Mouse (Mus musculus) thymus, adult 2 months (tissue): Measurements from ENCODE around the gene Cyp2b10. TPM values are rescaled to one million over a fixed set of nuclear protein-coding genes. Genes with fewer than 3 reads are reported as not detected.
"Not testable (repeated sequence)": the region's sequence is repeated elsewhere in the genome, so short reads cannot be mapped to it uniquely, and the experiment has no call there.

ENCODE experiments used
- DNase-seq: peaks from one replicate; pipeline ENCODE4 v3.0.0; 2021
- H3K27ac ChIP-seq: fragments of 200-500 bp; 2 replicates; pipeline ENCODE4 v1.5.1; 2012; ENCODE audit warnings: low read length, control low read depth; ENCODE audit not compliant: control insufficient read depth, insufficient read depth
- H3K27me3 ChIP-seq: fragments of 200-500 bp; 2 replicates; pipeline ENCODE4 v1.6.1; 2012; ENCODE audit warnings: mild to moderate bottlenecking, low read length, moderate library complexity, mixed read lengths; ENCODE audit not compliant: control insufficient read depth, insufficient read depth
- H3K36me3 ChIP-seq: fragments of 200-500 bp; 2 replicates; pipeline ENCODE4 v1.6.1; 2012; ENCODE audit warnings: mild to moderate bottlenecking, low read length, moderate library complexity; ENCODE audit not compliant: control insufficient read depth, insufficient read depth
- H3K4me1 ChIP-seq: fragments of 200-500 bp; replicated peaks from 2 replicates; pipeline ENCODE4 v1.6.1; 2012; ENCODE audit warnings: low read length; ENCODE audit not compliant: control insufficient read depth, insufficient read depth
- H3K4me3 ChIP-seq: fragments of 200-500 bp; 2 replicates; pipeline ENCODE4 v1.5.1; 2012; ENCODE audit warnings: mild to moderate bottlenecking, low read length, control low read depth, moderate library complexity; ENCODE audit not compliant: control insufficient read depth, insufficient read depth
- CTCF ChIP-seq: fragments of 200-500 bp; IDR thresholded peaks from 2 replicates; pipeline ENCODE4 v1.5.1; 2012; ENCODE audit warnings: mild to moderate bottlenecking, control low read depth, low read length, moderate library complexity, borderline replicate concordance; ENCODE audit not compliant: control insufficient read depth, poor library complexity, insufficient read depth; ENCODE audit errors: extremely low read depth
- POLR2A ChIP-seq: fragments of 200-500 bp; IDR thresholded peaks from 2 replicates; pipeline ENCODE4 v1.6.1; 2012; ENCODE audit warnings: mild to moderate bottlenecking, low read length, control low read depth, moderate library complexity; ENCODE audit not compliant: control insufficient read depth, poor library complexity, insufficient read depth; ENCODE audit errors: extremely low read depth
- WGBS: fragments of 180-500 bp; shearing (Covaris S2); methylation state at CpG from one replicate; pipeline ENCODE4 v1.1.7; 2018; 5-methylcytosine and 5-hydroxymethylcytosine counted together
- polyA plus RNA-seq: library from polyadenylated mRNA; depleted of rRNA; stranded (reverse); fragments of >200 nt; gene quantifications from 2 replicates; pipeline ENCODE4 v1.2.3, GENCODE M21; 2012; rRNA removed

Gene Cyp2b10
- polyA plus RNA-seq, 1 experiment = 0.23 TPM

DNA sequence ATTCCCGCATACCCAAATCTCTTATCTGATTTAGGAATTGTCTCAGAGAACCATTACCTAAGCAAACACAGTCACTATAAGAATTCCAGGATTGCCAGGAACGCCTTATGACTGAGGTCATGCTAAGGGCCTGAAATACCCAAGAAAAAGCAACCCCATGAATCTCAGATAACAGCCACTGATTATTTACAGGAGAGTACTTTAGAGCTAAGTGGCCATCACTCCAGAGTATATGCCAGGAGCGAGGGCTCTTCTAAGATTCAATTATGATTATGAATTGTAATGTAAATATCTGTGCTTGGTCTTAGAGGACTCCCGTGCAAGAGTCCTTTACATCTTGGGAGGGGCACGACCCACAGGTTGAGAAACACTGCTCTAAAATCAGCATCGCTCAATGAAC is 10.0 kb downstream of the Cyp2b10 start:
- 80% methylated on average over 6 of the region's 6 CpGs for WGBS

DNA sequence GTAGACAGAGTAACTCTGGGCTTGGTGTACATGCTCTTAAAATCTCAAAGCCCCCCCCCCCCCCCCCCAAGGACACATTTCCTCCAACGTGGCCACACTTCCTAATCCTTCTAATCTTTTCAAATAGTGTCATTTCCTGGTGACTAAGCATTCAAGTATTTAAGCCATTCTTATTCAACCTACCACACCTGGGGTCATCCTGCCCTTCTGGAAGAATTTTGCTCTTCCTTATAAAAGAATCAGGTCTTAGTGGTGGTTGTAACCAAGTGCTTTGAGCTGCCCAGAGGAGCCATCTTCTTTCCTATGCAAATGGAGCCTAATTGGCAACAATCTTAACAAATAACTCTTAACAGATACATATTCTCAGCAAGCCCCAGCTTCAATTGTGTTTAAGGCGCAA is 12.6 kb downstream of the Cyp2b10 start:
- no peak for TF ChIP-seq POLR2A
- TF ChIP-seq CTCF = no peak
- DNase-seq = no peak
- no peaks in the 10 kb centered on the region for H3K36me3 ChIP-seq
- no peaks in the 10 kb centered on the region for H3K27me3 ChIP-seq
- no peaks in the 10 kb centered on the region for H3K4me1 ChIP-seq
- 67% methylated on average over 2 of the region's 2 CpGs for WGBS
- no peak overlapping the region for H3K4me3 ChIP-seq
- H3K27ac ChIP-seq = no peak overlapping the region

More for the DNA sequence above, 10.0 kb downstream of the Cyp2b10 start:
- no peaks in the 10 kb centered on the region for H3K36me3 ChIP-seq
- TF ChIP-seq POLR2A = no peak
- TF ChIP-seq CTCF = no peak
- H3K4me3 ChIP-seq = no peak overlapping the region
- no peak for DNase-seq
- no peak overlapping the region for H3K27ac ChIP-seq
- H3K4me1 ChIP-seq = no peaks in the 10 kb centered on the region
- H3K27me3 ChIP-seq = no peaks in the 10 kb centered on the region

DNA sequence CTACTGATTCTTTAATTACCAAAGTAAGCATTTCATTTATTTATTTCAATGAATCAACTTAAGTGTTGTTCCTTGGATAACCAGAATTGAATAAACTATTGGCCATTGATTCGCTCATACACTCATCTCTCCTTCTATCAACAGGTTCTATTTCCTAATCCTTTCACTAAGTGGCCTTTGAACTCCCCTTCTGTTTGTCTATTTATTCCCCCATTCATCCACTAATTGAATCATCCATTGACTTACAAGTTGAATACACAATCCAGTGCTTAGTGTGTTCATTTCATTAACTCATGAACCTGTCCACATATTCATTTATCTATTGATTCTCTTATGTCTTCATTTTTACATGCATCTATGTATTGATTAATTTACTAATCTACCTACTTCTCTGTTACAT is 18.7 kb downstream of the Cyp2b10 start:
- Histone ChIP-seq H3K27ac (no peak overlapping the region), H3K4me1 (no peaks in the 10 kb centered on the region), H3K27me3 (no peaks in the 10 kb centered on the region), H3K4me3 (no peak overlapping the region), H3K36me3 (no peaks in the 10 kb centered on the region)
- TF ChIP-seq POLR2A (no peak), CTCF (no peak)
- no peak for DNase-seq
- 85% methylated on average over 1 of the region's 1 CpGs for WGBS

DNA sequence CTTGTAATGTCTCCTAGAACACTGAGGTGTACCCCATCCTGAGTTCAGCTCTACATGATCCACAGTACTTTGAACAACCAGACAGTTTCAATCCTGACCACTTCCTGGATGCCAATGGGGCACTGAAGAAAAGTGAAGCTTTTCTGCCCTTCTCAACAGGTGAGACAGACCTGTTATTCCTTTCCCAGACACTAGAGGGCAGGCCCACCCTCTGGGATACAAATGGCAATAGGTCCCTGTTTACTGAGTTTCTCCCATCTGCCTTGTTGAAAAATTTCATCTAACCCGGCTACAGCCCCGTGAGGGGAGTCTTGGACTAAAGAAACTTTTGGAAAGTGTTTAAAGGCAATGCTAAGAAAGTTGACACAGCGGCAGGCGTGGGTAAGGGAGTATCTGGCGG is 19.9 kb downstream of the Cyp2b10 start:
- not testable (repeated sequence) for H3K27ac ChIP-seq, H3K4me3 ChIP-seq, H3K4me1 ChIP-seq, H3K27me3 ChIP-seq, H3K36me3 ChIP-seq
- WGBS = 61% methylated on average over 5 of the region's 5 CpGs
- DNase-seq = peak; percentile 2

DNA sequence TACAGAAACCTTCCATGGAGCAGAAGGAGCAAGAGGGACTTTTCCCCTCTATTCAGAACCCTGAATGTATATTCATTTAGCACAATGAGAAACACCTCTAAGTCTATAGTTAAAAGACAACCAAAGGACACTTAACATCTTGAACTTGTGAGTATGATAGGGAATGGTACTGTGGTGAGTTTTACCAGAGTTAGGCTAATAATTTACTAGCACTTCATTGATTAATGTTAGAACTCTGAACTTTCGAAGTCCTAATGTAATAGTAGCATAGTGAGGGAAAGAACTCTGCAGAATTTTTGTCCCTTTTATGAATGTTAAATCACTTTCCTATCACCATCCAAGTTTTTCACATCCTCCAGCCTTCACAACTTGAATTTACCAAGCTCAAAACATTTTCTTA is 22.0 kb downstream of the Cyp2b10 start:
- no peak for TF ChIP-seq POLR2A
- TF ChIP-seq CTCF = no peak
- no peaks in the 10 kb centered on the region for H3K27me3 ChIP-seq
- no peaks in the 10 kb centered on the region for H3K4me1 ChIP-seq
- no peak for DNase-seq
- no peaks in the 10 kb centered on the region for H3K36me3 ChIP-seq
- 95% methylated on average over 1 of the region's 1 CpGs for WGBS
- H3K4me3 ChIP-seq = no peak overlapping the region
- H3K27ac ChIP-seq = no peak overlapping the region

DNA sequence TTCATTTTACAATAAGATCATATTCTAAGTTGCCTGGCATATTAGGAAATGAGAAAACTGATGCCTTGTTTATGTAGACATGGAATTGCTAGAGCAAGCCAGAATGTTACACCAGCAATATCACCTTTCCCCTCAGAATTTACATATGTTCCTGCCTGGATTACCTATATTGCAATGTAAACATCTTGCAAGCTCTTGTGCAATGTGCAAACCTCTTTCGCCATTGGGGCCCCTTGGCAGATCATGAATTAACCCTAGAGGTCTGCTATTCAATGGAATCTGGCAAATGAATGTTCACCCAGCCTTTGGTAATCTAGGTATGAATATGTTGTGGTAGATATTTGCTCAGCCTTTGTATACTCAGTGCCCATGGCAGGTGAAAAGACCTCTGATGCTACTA is 47.9 kb downstream of the Cyp2b10 start:
- TF ChIP-seq CTCF = no peak
- Histone ChIP-seq H3K4me1 (no peaks in the 10 kb centered on the region), H3K27me3 (no peaks in the 10 kb centered on the region), H3K4me3 (no peak overlapping the region), H3K36me3 (no peaks in the 10 kb centered on the region), H3K27ac (no peak overlapping the region)
- no peak for DNase-seq
- 82% methylated on average over 1 of the region's 1 CpGs for WGBS

Other genes starting within 250 kb of the Cyp2b10 start
- 166 and 181 TPM in 2 replicates for gene Bckdha, start 238.6 kb upstream of the Cyp2b10 start, polyA plus RNA-seq
- gene Exosc5, start 238.5 kb upstream of the Cyp2b10 start, polyA plus RNA-seq = 141 and 146 TPM in 2 replicates
- gene Tmem91, start 222.5 kb upstream of the Cyp2b10 start, polyA plus RNA-seq = 1.4 and 2.9 TPM in 2 replicates
- 153 and 164 TPM in 2 replicates for gene B9d2, start 216.8 kb upstream of the Cyp2b10 start, polyA plus RNA-seq
- 125 and 157 TPM in 2 replicates for gene Tgfb1, start 210.6 kb upstream of the Cyp2b10 start, polyA plus RNA-seq
- gene Ccdc97, start 178.5 kb upstream of the Cyp2b10 start, polyA plus RNA-seq = 184 and 185 TPM in 2 replicates
- 102 and 134 TPM in 2 replicates for gene Hnrnpul1, start 142.9 kb upstream of the Cyp2b10 start, polyA plus RNA-seq
- gene Axl, start 108.9 kb upstream of the Cyp2b10 start, polyA plus RNA-seq = 67.0 and 75.0 TPM in 2 replicates
- 2.7 and 5.2 TPM in 2 replicates for gene Cyp2s1, start 80.7 kb upstream of the Cyp2b10 start, polyA plus RNA-seq
- 0.29 TPM in 1 of 2 replicates, not detected in the other for gene Cyp2b13, start 163.9 kb downstream of the Cyp2b10 start, polyA plus RNA-seq